Mouse (Mus musculus) embryonic facial prominence, embryonic 11.5 days (tissue): ENCODE results near the gene Fam205a4. TPM values are rescaled to one million over a fixed set of nuclear protein-coding genes. Genes with fewer than 3 reads are reported as not detected.
"Not testable (repeated sequence)": the region's sequence is repeated elsewhere in the genome, so short reads cannot be mapped to it uniquely, and the experiment has no call there.

Source experiments
- ATAC-seq: fragments of 200-750 bp; cut with Nextera tagmentation; replicated peaks from 2 replicates; pipeline ENCODE4 v1.8.0; 2017; ENCODE audit warnings: low read depth; ENCODE audit not compliant: insufficient number of reproducible peaks, low FRiP score, low TSS enrichment
- DNase-seq: peaks from one replicate; pipeline ENCODE4 v3.0.0-alpha.2; 2015; ENCODE audit warnings: low spot score
- H3K27ac ChIP-seq: fragments of 300-500 bp; sonication (generic); replicated peaks from 2 replicates; pipeline ENCODE4 v1.5.1; 2014; ENCODE audit warnings: mild to moderate bottlenecking, low read depth, low read length, control low read depth
- H3K27me3 ChIP-seq: fragments of 300-500 bp; sonication (generic); 2 replicates; pipeline ENCODE4 v1.6.1; 2014; ENCODE audit warnings: mild to moderate bottlenecking, low read length, moderate library complexity, mixed read lengths; ENCODE audit not compliant: control insufficient read depth, insufficient read depth
- H3K36me3 ChIP-seq: fragments of 300-500 bp; sonication (generic); replicated peaks from 2 replicates; pipeline ENCODE4 v1.6.1; 2014; ENCODE audit warnings: low read depth, mild to moderate bottlenecking, low read length, moderate library complexity, mixed read lengths; ENCODE audit not compliant: control insufficient read depth, insufficient read depth
- H3K4me1 ChIP-seq: fragments of 300-500 bp; sonication (generic); 2 replicates; pipeline ENCODE4 v1.6.1; 2014; ENCODE audit warnings: low read length, mixed read lengths; ENCODE audit not compliant: control insufficient read depth, insufficient read depth
- H3K4me2 ChIP-seq: fragments of 300-500 bp; sonication (generic); 2 replicates; pipeline ENCODE4 v1.6.1; 2014; ENCODE audit warnings: low read depth, mild to moderate bottlenecking, control low read depth, low read length, moderate library complexity
- H3K4me3 ChIP-seq: fragments of 300-500 bp; sonication (generic); 2 replicates; pipeline ENCODE4 v1.5.1; 2014; ENCODE audit warnings: low read depth, low read length, control low read depth
- H3K9ac ChIP-seq: fragments of 300-500 bp; sonication (generic); replicated peaks from 2 replicates; pipeline ENCODE4 v1.6.1; 2014; ENCODE audit warnings: mild to moderate bottlenecking, control low read depth, low read length
- H3K9me3 ChIP-seq: fragments of 300-500 bp; sonication (generic); replicated peaks from 2 replicates; pipeline ENCODE4 v1.6.1; 2016; ENCODE audit warnings: mild to moderate bottlenecking, low read length, inconsistent platforms, mixed read lengths; ENCODE audit not compliant: control insufficient read depth
- WGBS: fragments of 180-500 bp; shearing (Covaris S2); extraction: QIAGEN DNeasy Blood & Tissue Kit; methylation state at CpG from one replicate; pipeline ENCODE4 v1.1.7; 2014; 5-methylcytosine and 5-hydroxymethylcytosine counted together
- polyA plus RNA-seq: library from polyadenylated mRNA; unstranded; fragments of >200 nt; fragmentation: Nextera tagmentation; extraction: Ambion mirVana; gene quantifications from 2 replicates; pipeline ENCODE4 v1.2.1, GENCODE M21; 2014

Fam205a4 gene
- polyA plus RNA-seq: not detected in 2 replicates

- DNase-seq, H3K9ac ChIP-seq, H3K4me1 ChIP-seq, H3K4me3 ChIP-seq, H3K27me3 ChIP-seq, H3K27ac ChIP-seq, H3K4me2 ChIP-seq, ATAC-seq, H3K36me3 ChIP-seq, H3K9me3 ChIP-seq: not testable (repeated sequence)
- WGBS: no CpG with 5 or more reads among the region's 1 CpGs
Observed at GRCm38 (mm10) chr4:41965758-41966157, at the start of gene Fam205a4. TSS of gene Fam205a4 (plus strand) at chr4:41966058.

GRCm38 (mm10) chr4:41941272-41941671 lies 24.6 kb upstream of the Fam205a4 start, which contains the start of gene Gm20878:
TSS of gene Gm20878 (plus strand) at chr4:41941572.
- WGBS: no CpG with 5 or more reads among the region's 8 CpGs

More at GRCm38 (mm10) chr4:41941272-41941671, 24.6 kb upstream of the Fam205a4 start, which contains the start of gene Gm20878:
- H3K4me2 ChIP-seq, DNase-seq, H3K27me3 ChIP-seq, H3K4me1 ChIP-seq, H3K36me3 ChIP-seq, H3K4me3 ChIP-seq, H3K27ac ChIP-seq, H3K9ac ChIP-seq, ATAC-seq, H3K9me3 ChIP-seq: not testable (repeated sequence)

Other genes starting within 250 kb of the Fam205a4 start
- 119 and 128 TPM in 2 replicates for gene Dctn3, start 242.9 kb upstream of the Fam205a4 start, polyA plus RNA-seq
- gene Arid3c, start 234.9 kb upstream of the Fam205a4 start, polyA plus RNA-seq: 0.42 TPM in 1 of 2 replicates, not detected in the other
- 35.1 and 37.5 TPM in 2 replicates for gene Galt, start 210.8 kb upstream of the Fam205a4 start, polyA plus RNA-seq
- gene Sigmar1, start 209.9 kb upstream of the Fam205a4 start, polyA plus RNA-seq: 73.4 and 83.8 TPM in 2 replicates
- gene Ccl27a, start 191.8 kb upstream of the Fam205a4 start, polyA plus RNA-seq: 47.7 and 49.3 TPM in 2 replicates
- gene Gm21541, start 62.4 kb upstream of the Fam205a4 start, polyA plus RNA-seq: 5.2 and 9.4 TPM in 2 replicates
- 1.5 and 2.0 TPM in 2 replicates for gene Gm20878, start 24.5 kb upstream of the Fam205a4 start, polyA plus RNA-seq
- gene Gm21093, start 68.7 kb downstream of the Fam205a4 start, polyA plus RNA-seq: 0.15 and 0.29 TPM in 2 replicates
- gene Gm3893, start 125.1 kb downstream of the Fam205a4 start, polyA plus RNA-seq: not detected in 2 replicates
- 10.1 TPM in 1 of 2 replicates, not detected in the other for gene Gm13304, start 148.8 kb downstream of the Fam205a4 start, polyA plus RNA-seq
- gene Gm13306, start 187.4 kb downstream of the Fam205a4 start, polyA plus RNA-seq: not detected in 2 replicates
- not detected in 2 replicates for gene Gm13305, start 202.5 kb downstream of the Fam205a4 start, polyA plus RNA-seq